Mouse (Mus musculus): ENCODE results near the gene Kif21a. TPM values are rescaled to one million over a fixed set of nuclear protein-coding genes. Genes with fewer than 3 reads are reported as not detected.

Gene Kif21a
- polyA plus RNA-seq (2014; fragmentation: Illumina TruSeq; extraction: RNeasy Lipid Tissue Mini Kit (QIAGEN cat#74804)) = 19.0 TPM

DNA sequence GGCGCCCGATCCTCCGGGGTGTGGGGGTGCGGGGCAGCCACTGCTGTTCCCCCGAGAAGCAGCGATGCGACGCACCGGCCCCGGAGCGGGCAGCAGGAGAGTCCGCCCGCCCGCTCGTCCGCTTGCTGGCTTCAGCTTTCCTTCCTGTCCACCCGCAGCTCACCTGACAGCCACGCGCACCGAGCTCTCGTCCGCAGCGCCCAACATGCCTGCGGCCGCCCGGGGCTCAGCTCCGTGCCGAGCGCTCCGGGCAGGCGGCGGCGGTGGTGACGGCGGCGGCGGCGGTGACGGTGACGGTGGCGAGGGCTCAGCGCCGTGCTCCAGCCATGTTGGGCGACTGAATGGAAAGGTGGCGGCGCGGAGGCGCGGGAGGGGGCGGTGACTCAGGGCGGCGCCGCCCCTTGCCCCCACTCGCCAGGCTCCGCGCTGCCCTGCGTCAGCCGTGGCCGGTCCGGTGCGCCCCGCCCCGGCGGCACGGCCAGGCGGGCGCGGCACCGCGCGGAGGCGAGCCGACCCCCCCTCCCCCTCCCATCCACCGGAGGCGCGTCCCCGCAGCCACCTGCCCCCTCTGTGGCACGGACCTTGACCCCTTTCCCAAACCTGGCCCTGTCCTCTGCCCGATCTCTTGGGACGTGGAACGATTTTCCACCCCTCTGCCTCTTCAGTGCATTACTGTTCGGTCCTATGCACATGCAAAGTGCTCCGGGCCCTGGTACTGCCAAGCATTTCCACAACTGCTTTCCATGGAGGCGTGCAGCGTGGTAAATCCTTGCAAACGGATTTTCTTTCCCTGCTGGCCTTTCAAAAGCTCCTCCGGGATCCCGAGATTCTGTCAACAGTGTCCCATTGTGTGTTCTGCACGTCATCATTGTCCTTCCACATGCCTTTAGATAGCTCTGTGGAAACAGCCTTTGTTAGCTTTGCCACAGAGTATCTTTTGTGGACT is at the start of gene Kif21a:
Kif21a (minus strand) TSS at position 453 of the 946 bp plus-strand sequence.

Other genes with a start within 250 kb of the Kif21a start
- gene Abcd2, start 141.9 kb upstream of the Kif21a start, polyA plus RNA-seq (2014; fragmentation: Illumina TruSeq; extraction: RNeasy Lipid Tissue Mini Kit (QIAGEN cat#74804)) = 34.7 TPM
- not detected for gene CN725425, start 149.5 kb upstream of the Kif21a start, polyA plus RNA-seq (2014; fragmentation: Illumina TruSeq; extraction: RNeasy Lipid Tissue Mini Kit (QIAGEN cat#74804))

Measured in ovary, adult 10 weeks (tissue).